Mouse (Mus musculus) olfactory bulb, adult 2 months (tissue): ENCODE data around the gene Zfp800. TPM values are rescaled to one million over a fixed set of nuclear protein-coding genes. Genes with fewer than 3 reads are reported as not detected.
A peak's percentile ranks its signal among the peaks of the same experiment; 100 is the strongest.

Experiments
- H3K27ac ChIP-seq: fragments of 200-500 bp; 2 replicates; pipeline ENCODE4 v1.5.1; 2012; ENCODE audit warnings: low read depth, low read length; ENCODE audit not compliant: insufficient read depth
- H3K4me1 ChIP-seq: fragments of 200-500 bp; 2 replicates; pipeline ENCODE4 v1.6.1; 2012; ENCODE audit warnings: low read length; ENCODE audit not compliant: control insufficient read depth, insufficient read depth
- H3K4me3 ChIP-seq: fragments of 200-500 bp; 2 replicates; pipeline ENCODE4 v1.5.1; 2012; ENCODE audit warnings: mild to moderate bottlenecking, low read depth, low read length, moderate library complexity; ENCODE audit not compliant: insufficient read depth
- CTCF ChIP-seq: fragments of 200-500 bp; IDR thresholded peaks from 2 replicates; pipeline ENCODE4 v1.5.1; 2012; ENCODE audit warnings: low read depth, mild to moderate bottlenecking, low read length, moderate library complexity; ENCODE audit not compliant: insufficient read depth
- POLR2A ChIP-seq: fragments of 200-500 bp; IDR thresholded peaks from 2 replicates; pipeline ENCODE4 v1.6.1; 2012; ENCODE audit warnings: mild to moderate bottlenecking, low read depth, low read length, moderate library complexity; ENCODE audit not compliant: insufficient read depth
- WGBS: fragments of 180-500 bp; shearing (Covaris S2); methylation state at CpG from one replicate; pipeline ENCODE4 v1.1.7; 2018; 5-methylcytosine and 5-hydroxymethylcytosine counted together
- polyA plus RNA-seq: library from polyadenylated mRNA; stranded (reverse); fragments of >200 nt; gene quantifications from 2 replicates; pipeline ENCODE4 v1.2.4, GENCODE M21; 2012; ENCODE audit warnings: low replicate concordance; ENCODE audit not compliant: missing spikeins, insufficient read depth, insufficient read length

Gene Zfp800
- polyA plus RNA-seq, 1 experiment = not detected

DNA sequence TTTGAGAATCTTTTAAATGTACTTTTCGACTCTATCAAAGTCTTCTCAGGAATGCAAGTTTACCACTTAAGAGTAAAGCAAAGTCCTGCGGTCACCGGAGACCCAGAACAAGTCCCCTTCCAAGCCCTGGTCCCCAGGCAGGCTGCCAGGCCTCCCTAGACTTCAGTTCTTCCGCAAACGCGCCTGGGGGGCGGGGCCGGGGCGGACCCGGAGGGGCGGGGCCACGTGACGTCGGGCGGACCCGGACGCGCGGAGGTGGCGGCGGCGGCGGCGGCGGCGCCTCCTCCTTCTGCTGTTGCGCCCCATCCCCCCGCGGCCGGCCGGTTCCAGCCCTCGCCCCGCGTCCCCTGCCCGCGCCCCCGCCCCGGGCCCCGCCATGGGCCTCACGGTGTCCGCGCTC, 25.5 kb upstream of the Zfp800 start, which contains the start of gene Arf5:
Gene Arf5 (plus strand): TSS at position 248 of the 400 bp plus-strand sequence.
- Histone ChIP-seq H3K4me1 (peaks cover 32% of the 10 kb centered on the region), H3K4me3 (peak within 1 kb of the TSS; percentile 97), H3K27ac (peak within 1 kb of the TSS; percentile 3; the same call in 1 of the 2 replicates)
- TF ChIP-seq CTCF = no peak
- TF ChIP-seq POLR2A = no peak
- 1% methylated on average over 40 of the region's 42 CpGs for WGBS

DNA sequence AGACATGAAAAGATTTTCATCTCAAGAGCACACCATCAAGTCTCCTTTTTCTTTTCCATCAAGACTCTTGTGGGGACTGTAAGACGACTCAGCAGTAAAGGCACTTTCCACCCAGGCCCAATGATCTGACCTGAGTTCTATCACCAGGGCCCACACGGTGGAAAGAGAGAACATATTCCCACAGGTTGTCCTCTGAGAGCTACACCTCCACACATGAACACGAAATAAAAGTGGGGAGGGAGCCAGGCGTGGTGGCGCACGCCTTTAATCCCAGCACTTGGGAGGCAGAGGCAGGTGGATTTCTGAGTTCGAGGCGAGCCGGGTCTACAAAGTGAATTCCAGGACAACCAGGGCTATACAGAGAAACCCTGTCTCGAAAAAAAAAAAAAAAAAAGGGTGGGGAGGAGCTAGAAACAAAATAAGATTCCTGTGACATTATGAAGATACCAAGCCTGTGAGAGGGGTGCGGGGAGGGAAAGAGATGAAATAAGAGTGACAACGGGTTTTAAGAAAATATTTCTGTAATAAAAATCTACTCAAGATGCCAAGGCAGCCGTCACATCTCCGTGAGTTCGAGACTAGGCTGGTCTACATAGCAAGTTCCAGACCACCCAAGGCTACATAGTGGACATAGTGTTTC, 25.0 kb upstream of the Zfp800 start:
- Histone ChIP-seq H3K4me1 (peaks cover 37% of the 10 kb centered on the region), H3K4me3 (no peak overlapping the region), H3K27ac (no peak overlapping the region; the same call in 1 of the 2 replicates)
- 67% methylated on average over 15 of the region's 15 CpGs for WGBS
- no peak for TF ChIP-seq CTCF
- no peak for TF ChIP-seq POLR2A

DNA sequence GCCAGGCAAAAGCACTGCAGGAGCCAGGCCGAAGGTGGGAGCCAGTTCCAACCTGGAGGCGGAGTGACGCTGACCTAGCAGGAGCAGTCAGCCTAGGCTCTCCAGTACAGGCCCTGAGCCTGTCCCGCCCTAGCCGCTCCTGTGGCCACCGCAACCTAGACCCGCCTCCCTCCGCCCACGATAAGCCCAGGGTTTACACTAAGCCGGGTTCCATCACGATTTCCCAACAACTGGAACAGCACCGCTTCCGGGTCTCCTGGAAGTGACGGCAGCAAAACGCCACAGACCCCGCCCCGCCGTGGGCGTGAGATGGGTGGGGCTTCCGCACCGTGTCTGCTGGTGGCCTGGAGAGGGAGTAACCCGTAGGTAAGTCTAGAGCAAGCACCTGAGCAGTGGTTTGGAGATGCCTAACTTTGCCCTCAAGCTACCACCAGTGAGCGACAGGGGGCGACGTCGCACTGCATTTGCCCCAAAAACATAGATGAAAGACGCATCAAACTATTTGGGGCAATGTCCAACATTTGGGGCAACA, 23.7 kb upstream of the Zfp800 start:
- Histone ChIP-seq H3K27ac (0 out of 2 replicates have a peak overlapping the region, but pooled peaks have one; percentile 12), H3K4me1 (peaks cover 39% of the 10 kb centered on the region), H3K4me3 (peak overlapping the region; percentile 88)
- peak; percentile 56; the same call in 1 of the 2 replicates for TF ChIP-seq CTCF
- TF ChIP-seq POLR2A = peak; percentile 54
- under 1% methylated on average over 27 of the region's 27 CpGs for WGBS

DNA sequence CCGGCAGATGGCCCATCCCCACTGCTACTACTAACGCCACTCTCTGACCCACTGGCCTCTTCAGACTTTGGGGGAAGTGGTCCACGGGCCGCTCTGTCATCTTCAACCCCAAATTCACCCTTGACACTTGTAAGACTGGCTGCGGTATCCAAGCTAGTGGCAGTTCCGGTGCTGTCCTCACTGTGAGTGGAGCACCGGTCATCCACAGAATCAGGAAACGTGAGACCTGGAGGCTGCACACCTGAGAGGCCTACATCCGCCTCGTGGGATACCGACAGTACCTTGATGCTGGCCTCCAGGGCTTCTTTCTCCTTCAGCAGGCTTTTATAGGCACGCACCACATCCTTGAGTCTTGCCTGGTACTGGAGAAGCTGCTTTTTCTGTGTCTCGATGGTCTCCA, 23.1 kb upstream of the Zfp800 start:
- H3K27ac ChIP-seq = no peak overlapping the region
- TF ChIP-seq CTCF (no peak), POLR2A (no peak)
- 21% methylated on average over 13 of the region's 13 CpGs for WGBS
- H3K4me1 ChIP-seq = peaks cover 39% of the 10 kb centered on the region
- H3K4me3 ChIP-seq = peak overlapping the region; percentile 88

DNA sequence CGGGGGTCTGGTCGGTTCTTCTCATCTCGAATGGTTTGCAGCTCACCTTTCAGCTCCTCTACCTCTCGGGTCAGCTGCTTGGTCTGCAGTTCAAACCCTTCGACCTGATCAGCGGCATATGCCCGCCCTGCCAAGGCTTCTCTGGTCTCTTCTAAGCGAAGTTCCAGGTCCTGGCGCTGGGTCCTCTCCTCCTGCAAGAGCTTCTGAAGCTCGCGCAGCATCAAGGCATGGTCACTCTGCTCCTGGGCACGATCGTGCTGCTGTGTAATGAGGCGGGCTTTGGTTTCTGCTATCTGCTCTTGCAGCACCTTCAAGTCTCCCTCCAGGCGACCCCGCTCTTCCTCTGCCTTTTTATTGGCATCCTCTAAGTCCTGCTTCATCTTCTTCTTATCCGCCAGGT, 22.6 kb upstream of the Zfp800 start:
- 81% methylated on average over 17 of the region's 17 CpGs for WGBS
- H3K27ac ChIP-seq = no peak overlapping the region
- TF ChIP-seq CTCF (no peak), POLR2A (no peak)
- peaks cover 36% of the 10 kb centered on the region for H3K4me1 ChIP-seq
- peak overlapping the region; percentile 88 for H3K4me3 ChIP-seq

DNA sequence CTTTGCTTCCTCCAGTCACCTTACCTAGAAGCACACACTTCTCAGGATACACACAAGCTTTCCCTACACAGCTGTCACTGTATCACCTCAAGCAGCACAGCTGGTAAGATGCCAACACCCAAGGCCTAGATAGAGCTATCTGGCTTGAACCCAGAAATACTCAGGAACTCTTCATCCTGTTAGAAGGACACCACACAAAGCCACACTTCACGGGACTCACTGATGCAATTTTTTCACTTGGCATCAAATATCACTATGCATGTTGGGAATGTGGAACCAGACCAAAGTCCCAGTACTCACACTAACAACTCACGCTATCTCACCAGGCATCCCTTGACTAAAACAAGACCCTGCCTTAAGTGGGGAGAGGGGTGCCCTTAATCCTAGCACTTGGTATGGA, 21.9 kb upstream of the Zfp800 start:
- no peak for TF ChIP-seq CTCF
- TF ChIP-seq POLR2A = no peak
- Histone ChIP-seq H3K4me1 (peaks cover 31% of the 10 kb centered on the region), H3K27ac (no peak overlapping the region), H3K4me3 (no peak overlapping the region)
- 55% methylated on average over 2 of the region's 2 CpGs for WGBS

DNA sequence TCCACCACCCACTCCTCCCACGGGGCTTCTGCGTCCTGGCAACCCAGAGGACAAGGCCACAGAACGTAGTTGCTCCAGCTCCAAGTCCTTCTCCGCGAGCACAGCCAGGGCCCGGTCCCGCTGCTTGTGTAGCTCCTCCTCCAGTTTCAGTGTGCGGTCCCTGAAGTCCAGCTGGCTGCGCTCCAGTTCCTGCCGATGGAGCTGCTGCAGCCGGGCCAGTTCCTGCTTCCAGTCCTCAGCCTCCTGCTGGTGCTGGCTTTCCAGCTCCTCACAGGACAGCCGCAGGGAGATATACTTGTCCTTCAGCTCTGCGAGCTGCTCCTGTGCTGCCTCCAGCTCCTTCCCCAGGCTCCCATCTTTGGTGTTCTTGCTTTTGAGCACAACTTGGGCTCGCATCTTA, 20.6 kb upstream of the Zfp800 start:
- no peak for TF ChIP-seq CTCF
- TF ChIP-seq POLR2A = no peak
- Histone ChIP-seq H3K27ac (no peak overlapping the region), H3K4me3 (no peak overlapping the region), H3K4me1 (peaks cover 26% of the 10 kb centered on the region)
- WGBS = 59% methylated on average over 14 of the region's 14 CpGs

DNA sequence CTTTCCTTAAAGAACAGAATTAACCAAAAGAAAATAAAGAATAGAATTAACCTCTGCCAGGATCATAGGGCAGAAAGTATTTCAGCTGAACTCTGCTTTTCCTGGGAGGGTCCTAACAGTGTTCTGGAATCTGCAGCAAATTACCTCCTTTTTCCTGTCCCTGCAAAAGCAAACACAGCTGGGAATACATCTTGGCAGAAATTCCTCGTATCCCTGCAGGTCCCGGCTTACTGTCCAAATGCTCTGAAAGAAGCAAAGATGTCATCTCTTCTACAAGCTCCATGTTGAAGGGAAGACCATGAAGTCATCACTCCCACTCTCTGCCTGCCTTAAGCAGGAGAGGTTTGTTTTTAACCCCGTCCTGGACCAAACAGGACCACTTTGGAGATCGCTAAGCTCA, 19.2 kb upstream of the Zfp800 start:
- 63% methylated on average over 4 of the region's 4 CpGs for WGBS
- TF ChIP-seq POLR2A = no peak
- no peak for TF ChIP-seq CTCF
- Histone ChIP-seq H3K4me3 (no peak overlapping the region), H3K4me1 (peaks cover 26% of the 10 kb centered on the region), H3K27ac (no peak overlapping the region)

DNA sequence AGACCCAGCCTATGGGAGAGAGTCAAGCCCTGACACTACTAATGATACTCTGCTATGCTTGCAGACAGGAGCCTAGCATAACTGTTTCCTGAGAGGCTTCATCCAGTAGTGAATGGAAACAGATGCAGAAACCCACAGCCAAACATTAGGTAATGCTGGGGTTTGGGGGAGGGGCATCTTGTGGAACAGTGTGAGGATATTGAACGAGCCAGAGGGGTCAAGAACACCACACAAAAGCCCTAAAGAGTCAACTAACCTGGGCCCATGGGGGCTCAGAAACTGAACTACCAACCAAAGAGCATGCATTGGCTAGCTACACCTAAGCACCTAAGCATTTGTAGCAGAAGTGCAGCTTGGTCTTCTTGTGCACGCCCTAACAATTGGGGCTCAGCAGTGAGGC, 13.4 kb upstream of the Zfp800 start:
- 75% methylated on average over 2 of the region's 2 CpGs for WGBS
- Histone ChIP-seq H3K27ac (no peak overlapping the region), H3K4me1 (no peaks in the 10 kb centered on the region), H3K4me3 (no peak overlapping the region)
- TF ChIP-seq POLR2A = no peak
- TF ChIP-seq CTCF = no peak

DNA sequence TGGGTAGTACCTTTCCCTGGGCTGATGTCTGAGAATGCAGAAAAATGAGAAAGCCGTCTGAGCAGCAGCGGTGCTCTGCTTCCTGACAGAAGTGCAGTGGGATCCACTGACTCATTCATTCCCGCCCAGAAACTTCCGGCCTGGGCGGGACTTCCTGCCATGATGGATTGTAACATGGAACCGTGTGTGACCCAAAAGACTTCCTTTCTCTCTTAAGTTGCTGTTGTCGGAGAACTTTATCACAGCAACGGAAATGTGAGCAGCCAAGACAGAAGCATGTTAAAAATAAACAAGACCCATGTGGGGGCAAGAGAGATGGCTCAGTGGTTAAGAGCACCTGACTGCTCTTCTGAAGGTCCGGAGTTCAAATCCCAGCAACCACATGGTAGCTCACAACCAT, 12.2 kb upstream of the Zfp800 start:
- H3K4me1 ChIP-seq = no peaks in the 10 kb centered on the region
- WGBS = 86% methylated on average over 9 of the region's 9 CpGs

More for the DNA sequence above, 12.2 kb upstream of the Zfp800 start:
- TF ChIP-seq CTCF (no peak), POLR2A (no peak)
- Histone ChIP-seq H3K4me3 (no peak overlapping the region), H3K27ac (no peak overlapping the region)
